Mouse (Mus musculus): ENCODE results near the gene Kcnq2. TPM values are rescaled to one million over a fixed set of nuclear protein-coding genes. Genes with fewer than 3 reads are reported as not detected.

Gene Kcnq2
- total and polyA plus RNA-seq, 3 experiments = 0.04 TPM; not detected in 2

- H3K9ac ChIP-seq (ENCODE audit: insufficient read depth, low read depth) = no peak overlapping the region
- peak; percentile 42 for DNase-seq (ENCODE audit: extremely low read depth)
- TF ChIP-seq CHD1 (IDR thresholded peaks at IDR 0.05; ENCODE audit: low read depth, low read length) (no peak), CTCF (conservative IDR thresholded peaks at IDR 0.05 in 1 of 2, IDR thresholded peaks at IDR 0.05 in 1 of 2; ENCODE audit: low read depth in 2 of 2, low read length in 2 of 2) (peak in 1 of 2 experiments; percentile 75; a peak in 2 of 4 replicates), USF1 (IDR thresholded peaks at IDR 0.05; ENCODE audit: low read depth, low read length) (no peak), MXI1 (IDR thresholded peaks at IDR 0.05; ENCODE audit: low read depth, low read length) (no peak), RAD21 (IDR thresholded peaks at IDR 0.05; ENCODE audit: low read depth, low read length) (peak; percentile 59), E2F4 (IDR thresholded peaks at IDR 0.05; ENCODE audit: insufficient replicate concordance, low read depth, low read length) (no peak), JUND (conservative IDR thresholded peaks at IDR 0.05; ENCODE audit: low read depth, low read length) (no peak), NRF1 (IDR thresholded peaks at IDR 0.05; ENCODE audit: low read depth, low read length) (no peak), RCOR1 (conservative IDR thresholded peaks at IDR 0.05; ENCODE audit: low read depth, low read length) (no peak), POLR2A (IDR thresholded peaks at IDR 0.05; ENCODE audit: low read depth, low read length) (no peak), ELF1 (IDR thresholded peaks at IDR 0.05; ENCODE audit: low read depth, low read length) (no peak), EP300 (IDR thresholded peaks at IDR 0.05; ENCODE audit: low read length) (no peak), ZMIZ1 (IDR thresholded peaks at IDR 0.05; ENCODE audit: low read depth, low read length) (no peak), MYC (IDR thresholded peaks at IDR 0.05; ENCODE audit: low read depth, low read length) (no peak), SIN3A (IDR thresholded peaks at IDR 0.05; ENCODE audit: low read length) (no peak), POLR2AphosphoS2 (IDR thresholded peaks at IDR 0.05; ENCODE audit: low read depth, low read length) (no peak), UBTF (IDR thresholded peaks at IDR 0.05; ENCODE audit: low read depth, low read length) (no peak), KAT2A (IDR thresholded peaks at IDR 0.05; ENCODE audit: insufficient replicate concordance, low read length) (no peak), MAZ (IDR thresholded peaks at IDR 0.05; ENCODE audit: low read depth, low read length) (0 out of 2 replicates have a peak, but pooled peaks have one; percentile 48), MEF2A (IDR thresholded peaks at IDR 0.05; ENCODE audit: borderline replicate concordance, low read depth, low read length) (no peak), JUN (IDR thresholded peaks at IDR 0.05; ENCODE audit: insufficient read depth, low read depth, low read length) (no peak), SMC3 (IDR thresholded peaks at IDR 0.05; ENCODE audit: low read depth, low read length) (peak; percentile 70), USF2 (conservative IDR thresholded peaks at IDR 0.05; ENCODE audit: low read depth, low read length) (no peak), GABPA (IDR thresholded peaks at IDR 0.05; ENCODE audit: insufficient replicate concordance, low read depth, low read length) (no peak), PAX5 (IDR thresholded peaks at IDR 0.05; ENCODE audit: low read length) (no peak), ZNF384 (IDR thresholded peaks at IDR 0.05; ENCODE audit: low read depth, low read length) (no peak), ETS1 (conservative IDR thresholded peaks at IDR 0.05; ENCODE audit: low read depth, low read length) (no peak), MAFK (IDR thresholded peaks at IDR 0.05; ENCODE audit: insufficient replicate concordance, low read length) (no peak), ZKSCAN1 (IDR thresholded peaks at IDR 0.05; ENCODE audit: borderline replicate concordance, low read depth, low read length) (no peak), TCF12 (IDR thresholded peaks at IDR 0.05; ENCODE audit: low read depth, low read length) (no peak), TBP (conservative IDR thresholded peaks at IDR 0.05; ENCODE audit: low read depth, low read length) (no peak), NELFE (IDR thresholded peaks at IDR 0.05; ENCODE audit: low read depth, low read length) (no peak), IRF4 (IDR thresholded peaks at IDR 0.05; ENCODE audit: low read depth, low read length) (no peak)
- H3K36me3 ChIP-seq (replicated peaks in 1 of 2; ENCODE audit: control insufficient read depth in 1 of 2, insufficient read depth in 1 of 2, low read length in 1 of 2) = no peaks in the 10 kb centered on the region
- dilution Hi-C loops (cut with MboI; ENCODE audit: extremely low pct_ligation_motif_present, extremely low pct_unique_long_range_greater_than_20kb, low sequenced_read_pairs) = no loop called here
- no peak overlapping the region for H3K4me2 ChIP-seq (ENCODE audit: insufficient read depth, low read depth, poor library complexity, severe bottlenecking)
- no peak overlapping the region for H3K27ac ChIP-seq (ENCODE audit: insufficient read depth, low read depth)
- H3K27me3 ChIP-seq (replicated peaks) = peaks cover 74% of the 10 kb centered on the region
- in situ Hi-C loops (cut with MboI; ENCODE audit: low pct_ligation_motif_present, low pct_unique_long_range_greater_than_20kb, low sequenced_read_pairs) = no loop called here
- no peaks in the 10 kb centered on the region for H3K9me3 ChIP-seq (replicated peaks; ENCODE audit: low read length)
- H3K4me1 ChIP-seq (ENCODE audit: control insufficient read depth in 1 of 2, insufficient read depth in 2 of 2) = peaks cover 0 to 2% of the 10 kb centered on the region in 2 experiments; a peak in 1 of 4 replicates
- H3K79me2 ChIP-seq (replicated peaks; ENCODE audit: control insufficient read depth, extremely low read depth, insufficient read depth, poor library complexity, severe bottlenecking) = no peaks in the 10 kb centered on the region
- H3K4me3 ChIP-seq (replicated peaks in 1 of 3; ENCODE audit: low read depth in 2 of 3, low read length in 2 of 3, poor library complexity in 1 of 3) = no peak overlapping the region
Observed at GRCm38 (mm10) chr2:181153837-181154236, 18.7 kb upstream of the Kcnq2 start.

Measured in CH12.LX (cell line).